Mouse (Mus musculus): ENCODE measurements around the gene Pecam1.

DNA sequence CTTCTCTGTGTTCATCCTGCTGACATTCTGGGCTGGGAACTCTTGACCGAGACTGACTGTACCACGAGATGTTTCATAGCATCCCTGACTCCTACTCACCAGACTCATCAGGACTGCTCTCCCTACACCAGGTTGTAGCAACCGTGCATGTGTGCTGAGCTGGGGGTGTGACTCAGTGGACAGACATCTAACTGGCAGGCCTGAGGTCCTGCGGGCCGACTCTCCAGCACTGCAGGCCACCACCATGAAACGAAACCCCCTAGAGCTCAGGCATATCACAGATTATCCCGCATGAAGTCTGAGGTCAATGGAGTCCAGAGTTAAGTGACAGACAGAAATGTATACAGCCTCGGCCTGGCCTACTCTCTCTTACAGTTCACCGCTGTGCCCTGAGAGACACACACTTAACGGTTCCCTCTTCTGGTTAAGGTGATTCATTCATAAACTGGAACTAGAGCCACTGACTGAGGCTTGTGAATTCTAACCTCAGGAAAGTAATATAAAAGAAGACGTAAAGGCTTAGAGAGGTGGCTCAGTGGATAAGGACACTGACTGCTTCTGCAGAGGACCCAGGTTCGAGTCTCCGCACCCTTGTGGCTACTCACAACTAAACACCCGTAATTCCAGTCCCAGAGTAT lies 83.8 kb downstream of the Pecam1 start:
- TF ChIP-seq GATA1 (IDR thresholded peaks at IDR 0.05; ENCODE audit: borderline replicate concordance, low read length) (no peak), FLI1 (IDR thresholded peaks at IDR 0.05; ENCODE audit: low read length) (no peak)

Measured in megakaryocyte, embryonic 14.5 days (primary cell).